Mouse (Mus musculus): Measurements from ENCODE around the gene Gm20388. TPM values are rescaled to one million over a fixed set of nuclear protein-coding genes. Genes with fewer than 3 reads are reported as not detected.
"Not testable (repeated sequence)": the region's sequence is repeated elsewhere in the genome, so short reads cannot be mapped to it uniquely, and the experiment has no call there.

The Gm20388 gene
- polyA plus RNA-seq, 1 experiment: 0.36 TPM

DNA sequence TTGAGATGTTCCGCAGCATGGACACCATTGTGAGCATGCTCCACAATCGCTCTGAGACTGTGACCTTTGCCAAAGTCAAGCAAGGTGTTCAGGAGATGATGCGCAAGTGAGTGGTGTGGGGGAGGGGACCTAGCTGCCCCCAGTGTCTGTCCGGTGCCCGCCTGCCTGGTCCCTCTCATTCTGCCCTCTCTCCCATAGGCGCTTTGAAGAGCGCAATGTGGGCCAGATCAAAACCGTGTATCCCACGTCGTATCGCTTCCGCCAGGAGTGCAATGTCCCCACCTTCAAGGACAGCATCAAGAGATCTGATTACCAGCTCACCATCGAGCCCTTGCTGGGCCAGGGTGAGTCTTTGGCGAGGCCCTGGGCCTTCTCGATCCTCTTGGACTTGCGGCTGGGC, 2659.4 kb downstream of the Gm20388 start:
- H3K9me3 ChIP-seq (ENCODE audit: control insufficient read depth, low read length): no peaks in the 10 kb centered on the region; the same call in 1 of the 2 replicates
- peaks cover 64% of the 10 kb centered on the region for H3K36me3 ChIP-seq (ENCODE audit: control insufficient read depth)
- H3K4me1 ChIP-seq (ENCODE audit: control insufficient read depth): peaks cover 87% of the 10 kb centered on the region
- TF ChIP-seq GATA1 (IDR thresholded peaks at IDR 0.05; ENCODE audit: low read length): no peak
- TF ChIP-seq TAL1 (IDR thresholded peaks at IDR 0.05; ENCODE audit: low read length): no peak
- peak overlapping the region; percentile 82 for H3K4me3 ChIP-seq (replicated peaks)
- H3K27me3 ChIP-seq (ENCODE audit: control insufficient read depth): no peaks in the 10 kb centered on the region; the same call in 1 of the 2 replicates

DNA sequence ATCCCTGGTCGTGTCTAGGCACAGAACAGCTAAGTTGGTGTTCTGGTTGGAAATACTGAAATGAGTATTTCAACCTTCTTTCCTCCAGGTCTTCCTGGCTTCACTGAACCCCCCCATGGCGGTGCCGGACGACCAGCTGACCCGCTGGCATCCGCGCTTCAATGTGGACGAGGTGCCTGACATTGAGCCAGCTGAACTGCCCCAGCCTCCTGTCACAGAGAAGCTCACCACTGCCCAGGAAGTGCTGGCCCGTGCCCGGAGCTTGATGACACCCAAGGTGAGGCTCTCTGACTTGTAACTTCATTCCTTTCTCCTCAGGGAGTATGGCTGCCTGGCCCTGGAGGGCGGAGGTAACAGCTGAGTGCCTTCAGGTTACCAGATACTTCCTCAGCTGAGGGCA, 2660.5 kb downstream of the Gm20388 start:
- TF ChIP-seq TAL1 (IDR thresholded peaks at IDR 0.05; ENCODE audit: low read length) (no peak), GATA1 (IDR thresholded peaks at IDR 0.05; ENCODE audit: low read length) (no peak)
- peaks cover 89% of the 10 kb centered on the region for H3K4me1 ChIP-seq (ENCODE audit: control insufficient read depth)
- peak overlapping the region; percentile 1 for H3K4me3 ChIP-seq (replicated peaks)
- peaks cover 67% of the 10 kb centered on the region for H3K36me3 ChIP-seq (ENCODE audit: control insufficient read depth)
- H3K27me3 ChIP-seq (ENCODE audit: control insufficient read depth): no peaks in the 10 kb centered on the region; the same call in 1 of the 2 replicates
- no peaks in the 10 kb centered on the region; the same call in 1 of the 2 replicates for H3K9me3 ChIP-seq (ENCODE audit: control insufficient read depth, low read length)

DNA sequence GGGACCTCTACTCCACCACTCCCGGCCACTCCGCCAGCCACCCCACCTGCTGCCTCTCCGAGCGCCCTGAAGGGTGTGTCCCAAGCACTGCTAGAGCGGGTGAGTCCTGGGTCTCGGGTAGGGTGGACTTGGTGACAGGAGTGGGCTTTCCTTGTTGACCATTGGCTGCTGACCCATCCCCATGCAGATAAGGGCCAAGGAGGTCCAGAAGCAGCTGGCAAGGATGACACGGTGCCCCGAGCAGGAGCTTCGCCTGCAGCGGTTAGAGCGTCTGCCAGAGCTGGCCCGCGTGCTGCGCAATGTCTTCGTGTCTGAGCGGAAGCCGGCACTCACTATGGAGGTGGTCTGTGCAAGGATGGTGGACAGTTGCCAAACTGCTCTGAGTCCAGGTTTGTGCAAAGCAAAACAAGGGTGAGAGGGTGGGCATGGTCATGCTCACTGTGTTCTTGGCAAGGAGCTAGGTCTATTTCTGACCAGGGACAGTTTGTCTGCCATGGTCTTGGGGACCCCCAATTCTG, 2661.2 kb downstream of the Gm20388 start:
- Histone ChIP-seq H3K4me3 (replicated peaks) (no peak overlapping the region), H3K4me1 (ENCODE audit: control insufficient read depth) (peaks cover 89% of the 10 kb centered on the region), H3K36me3 (ENCODE audit: control insufficient read depth) (peaks cover 67% of the 10 kb centered on the region), H3K9me3 (ENCODE audit: control insufficient read depth, low read length) (no peaks in the 10 kb centered on the region; the same call in 1 of the 2 replicates), H3K27me3 (ENCODE audit: control insufficient read depth) (no peaks in the 10 kb centered on the region; the same call in 1 of the 2 replicates)
- TF ChIP-seq TAL1 (IDR thresholded peaks at IDR 0.05; ENCODE audit: low read length) (no peak), GATA1 (IDR thresholded peaks at IDR 0.05; ENCODE audit: low read length) (no peak)

DNA sequence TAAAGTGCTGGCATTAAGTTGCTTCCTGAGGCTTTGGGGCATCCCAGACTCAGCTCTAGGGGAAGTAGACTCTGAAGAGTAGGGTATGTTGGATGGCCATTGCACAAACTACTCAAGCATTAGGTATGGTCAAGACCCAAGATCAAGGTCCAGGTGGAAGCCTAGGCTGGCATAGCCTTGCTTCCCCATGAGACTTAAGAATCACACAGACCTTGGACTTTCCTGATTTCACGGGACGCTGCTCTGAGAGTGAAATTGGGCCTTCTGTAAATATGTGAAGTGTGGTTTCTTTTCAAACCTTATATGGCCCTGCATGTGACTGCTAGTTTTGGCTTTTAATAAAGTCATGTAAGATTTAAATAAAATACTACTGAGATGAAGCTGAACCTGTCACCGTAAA, 2662.1 kb downstream of the Gm20388 start:
- Histone ChIP-seq H3K36me3 (ENCODE audit: control insufficient read depth) (peaks cover 67% of the 10 kb centered on the region), H3K4me3 (replicated peaks) (no peak overlapping the region), H3K4me1 (ENCODE audit: control insufficient read depth) (peaks cover 87% of the 10 kb centered on the region), H3K9me3 (ENCODE audit: control insufficient read depth, low read length) (no peaks in the 10 kb centered on the region; the same call in 1 of the 2 replicates), H3K27me3 (ENCODE audit: control insufficient read depth) (no peaks in the 10 kb centered on the region; the same call in 1 of the 2 replicates)
- TF ChIP-seq GATA1 (IDR thresholded peaks at IDR 0.05; ENCODE audit: low read length) (no peak), TAL1 (IDR thresholded peaks at IDR 0.05; ENCODE audit: low read length) (no peak)

DNA sequence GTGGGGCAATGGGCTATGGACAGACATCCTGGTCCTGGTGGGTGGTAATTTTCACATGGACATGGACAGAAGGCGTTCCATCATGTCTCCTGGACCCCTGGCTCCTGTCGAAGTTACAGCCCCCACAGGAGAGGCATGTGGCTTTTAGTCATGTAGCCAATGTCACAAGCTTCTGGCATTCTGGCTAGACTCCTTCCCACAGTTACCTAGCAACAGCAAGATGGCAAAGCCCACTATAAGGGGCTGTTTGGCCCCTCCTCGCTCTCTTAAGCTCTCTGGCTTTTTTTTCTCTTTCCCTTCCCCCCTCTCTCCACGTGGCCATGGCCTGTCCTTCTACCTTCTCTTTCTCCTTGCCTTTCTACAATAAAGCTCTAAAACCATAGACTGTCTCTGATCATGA, 2662.5 kb downstream of the Gm20388 start:
- Histone ChIP-seq H3K4me1 (ENCODE audit: control insufficient read depth) (peaks cover 87% of the 10 kb centered on the region), H3K36me3 (ENCODE audit: control insufficient read depth) (peaks cover 67% of the 10 kb centered on the region)
- not testable (repeated sequence) for H3K9me3 ChIP-seq (ENCODE audit: control insufficient read depth, low read length); H3K27me3 ChIP-seq (ENCODE audit: control insufficient read depth); H3K4me3 ChIP-seq (replicated peaks)

DNA sequence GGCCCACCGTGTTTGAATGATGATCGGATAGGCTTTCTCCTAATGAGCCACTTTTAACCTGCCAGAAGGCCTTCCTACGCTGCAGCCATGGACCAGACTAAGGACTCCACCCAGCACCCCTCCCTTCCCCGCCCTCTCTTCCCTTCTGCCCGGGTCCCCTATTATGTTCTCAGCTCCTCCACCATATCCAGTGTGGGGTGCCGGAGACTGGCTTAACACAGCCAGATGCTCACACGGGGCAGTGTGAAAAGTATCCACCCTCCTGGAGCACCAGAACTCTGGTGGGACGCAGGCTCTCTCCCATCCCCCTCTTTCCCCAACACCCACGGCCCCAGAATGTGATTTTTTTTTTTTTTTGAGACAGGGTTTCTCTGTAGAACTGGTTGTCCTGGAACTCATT, 2662.9 kb downstream of the Gm20388 start:
- Histone ChIP-seq H3K36me3 (ENCODE audit: control insufficient read depth) (peaks cover 67% of the 10 kb centered on the region), H3K9me3 (ENCODE audit: control insufficient read depth, low read length) (no peaks in the 10 kb centered on the region; the same call in 1 of the 2 replicates), H3K27me3 (ENCODE audit: control insufficient read depth) (peaks cover 2% of the 10 kb centered on the region), H3K4me1 (ENCODE audit: control insufficient read depth) (peaks cover 87% of the 10 kb centered on the region), H3K4me3 (replicated peaks) (no peak overlapping the region)
- no peak for TF ChIP-seq TAL1 (IDR thresholded peaks at IDR 0.05; ENCODE audit: low read length)
- no peak for TF ChIP-seq GATA1 (IDR thresholded peaks at IDR 0.05; ENCODE audit: low read length)

DNA sequence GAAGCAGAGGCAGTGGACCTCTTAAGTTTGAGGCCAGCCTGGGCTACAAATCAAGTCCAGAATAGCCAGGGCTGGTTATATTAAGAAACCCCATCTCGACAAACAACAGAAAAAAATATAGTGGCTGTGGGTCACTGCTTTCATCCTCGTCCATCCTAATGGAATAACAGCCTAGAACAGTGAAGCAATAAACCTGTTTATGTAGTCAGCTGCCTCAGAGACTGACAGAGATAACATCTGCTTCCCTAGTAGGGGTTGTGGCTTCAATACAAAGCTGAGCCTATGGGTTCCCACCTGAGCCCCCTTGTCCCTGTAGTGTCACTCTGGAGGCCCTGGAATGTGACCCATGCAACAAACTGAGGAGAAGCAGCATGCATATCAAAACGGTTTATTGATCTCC, 2663.6 kb downstream of the Gm20388 start:
- H3K4me1 ChIP-seq (ENCODE audit: control insufficient read depth): peaks cover 81% of the 10 kb centered on the region
- no peaks in the 10 kb centered on the region; the same call in 1 of the 2 replicates for H3K9me3 ChIP-seq (ENCODE audit: control insufficient read depth, low read length)
- TF ChIP-seq TAL1 (IDR thresholded peaks at IDR 0.05; ENCODE audit: low read length): no peak
- no peak for TF ChIP-seq GATA1 (IDR thresholded peaks at IDR 0.05; ENCODE audit: low read length)
- H3K4me3 ChIP-seq (replicated peaks): peak overlapping the region; percentile 79
- H3K27me3 ChIP-seq (ENCODE audit: control insufficient read depth): peaks cover 6% of the 10 kb centered on the region
- peaks cover 61% of the 10 kb centered on the region for H3K36me3 ChIP-seq (ENCODE audit: control insufficient read depth)

DNA sequence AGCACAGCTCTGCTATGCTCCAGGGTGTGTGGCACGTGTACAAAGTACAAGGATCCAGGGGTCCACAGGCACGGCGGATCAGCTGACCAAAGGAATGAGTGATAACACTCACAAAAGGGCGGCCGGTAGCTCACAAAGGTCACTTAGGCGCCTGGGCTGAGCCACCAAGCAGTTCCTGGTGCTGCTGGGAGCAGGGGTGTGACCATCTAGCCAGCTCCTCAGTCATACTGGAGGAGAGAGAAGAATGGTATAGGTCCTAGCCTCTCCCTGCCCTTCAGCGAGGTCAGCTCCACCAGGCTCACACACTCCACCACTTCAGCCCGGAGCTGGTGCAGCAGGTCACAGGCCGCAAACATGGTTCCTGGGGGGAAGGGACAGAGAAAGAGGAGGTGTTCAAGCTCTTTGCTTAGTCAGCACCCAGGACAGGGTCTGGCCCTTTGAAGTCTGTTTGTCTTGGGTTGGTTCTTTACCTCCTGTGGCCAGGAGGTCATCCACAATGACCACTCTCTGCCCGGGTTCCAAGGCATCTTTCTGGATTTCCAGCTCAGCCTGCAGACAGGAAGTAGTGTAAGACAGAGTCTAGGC, 2664.1 kb downstream of the Gm20388 start:
- Histone ChIP-seq H3K4me3 (replicated peaks) (peak overlapping the region; percentile 79), H3K9me3 (ENCODE audit: control insufficient read depth, low read length) (no peaks in the 10 kb centered on the region; the same call in 1 of the 2 replicates), H3K36me3 (ENCODE audit: control insufficient read depth) (peaks cover 56% of the 10 kb centered on the region), H3K4me1 (ENCODE audit: control insufficient read depth) (peaks cover 76% of the 10 kb centered on the region), H3K27me3 (ENCODE audit: control insufficient read depth) (peaks cover 7% of the 10 kb centered on the region)
- TF ChIP-seq GATA1 (IDR thresholded peaks at IDR 0.05; ENCODE audit: low read length) (no peak), TAL1 (IDR thresholded peaks at IDR 0.05; ENCODE audit: low read length) (no peak)

DNA sequence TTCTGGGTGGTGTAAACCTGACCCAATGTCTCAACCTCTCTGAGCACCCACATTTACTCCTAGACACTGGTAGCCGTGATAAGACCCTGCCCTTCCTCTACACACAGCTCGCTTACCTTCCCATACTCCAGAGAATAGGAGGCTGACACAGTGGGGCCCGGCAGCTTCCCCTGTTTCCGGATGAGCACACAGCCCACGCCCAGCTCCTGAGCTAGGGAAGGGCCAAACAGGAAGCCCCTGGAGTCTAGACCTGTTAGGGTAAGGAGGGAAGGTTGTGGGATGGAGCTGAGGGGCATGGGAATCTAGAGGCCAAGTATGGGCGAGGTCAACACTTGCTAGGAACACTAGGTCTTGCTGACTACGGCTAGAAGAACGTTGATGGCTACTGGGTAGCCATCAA, 2664.6 kb downstream of the Gm20388 start:
- peaks cover 51% of the 10 kb centered on the region for H3K36me3 ChIP-seq (ENCODE audit: control insufficient read depth)
- TF ChIP-seq GATA1 (IDR thresholded peaks at IDR 0.05; ENCODE audit: low read length): no peak
- TF ChIP-seq TAL1 (IDR thresholded peaks at IDR 0.05; ENCODE audit: low read length): no peak
- H3K4me1 ChIP-seq (ENCODE audit: control insufficient read depth): peaks cover 71% of the 10 kb centered on the region
- H3K27me3 ChIP-seq (ENCODE audit: control insufficient read depth): peaks cover 9% of the 10 kb centered on the region
- no peaks in the 10 kb centered on the region; the same call in 1 of the 2 replicates for H3K9me3 ChIP-seq (ENCODE audit: control insufficient read depth, low read length)
- H3K4me3 ChIP-seq (replicated peaks): peak overlapping the region; percentile 79

All from erythroblast, embryonic 14.5 days (primary cell).